Mouse (Mus musculus) layer of hippocampus, adult 8-10 months (tissue): ENCODE measurements around the gene Car12. TPM values are rescaled to one million over a fixed set of nuclear protein-coding genes. Genes with fewer than 3 reads are reported as not detected.
A peak's percentile ranks its signal among the peaks of the same experiment; 100 is the strongest.

Source experiments
- DNase-seq, 2 experiments: peaks; one replicate each; pipeline ENCODE4 v3.0.0; 2022; ENCODE audit warnings: low spot score in 2 of 2
- total RNA-seq, 4 experiments: library from RNA; stranded (reverse); gene quantifications; 2 replicates each; pipeline ENCODE4 v1.2.4; 2022

Car12 gene
- total RNA-seq = 10 to 100 TPM; 33.8 to 56.2 (median 43.3) TPM

- DNase-seq = no peak
These were observed at the start of gene Car12 for GRCm38 (mm10) chr9:66713135-66714021. Car12 (plus strand) TSS chr9:66713686.

GRCm38 (mm10) chr9:66663764-66664163, 49.7 kb upstream of the Car12 start:
- no peak for DNase-seq

GRCm38 (mm10) chr9:66664561-66664960, 48.9 kb upstream of the Car12 start:
- no peak for DNase-seq

- DNase-seq = no peak
These were observed 47.3 kb upstream of the Car12 start for GRCm38 (mm10) chr9:66666153-66666552.

- DNase-seq = no peak
These were observed 46.4 kb upstream of the Car12 start for GRCm38 (mm10) chr9:66667046-66667445.

GRCm38 (mm10) chr9:66667868-66668267, 45.6 kb upstream of the Car12 start:
- no peak for DNase-seq

- no peak for DNase-seq
These were observed 43.9 kb upstream of the Car12 start for GRCm38 (mm10) chr9:66669561-66670078.

- no peak for DNase-seq
These were observed 39.7 kb upstream of the Car12 start for GRCm38 (mm10) chr9:66673771-66674170.

GRCm38 (mm10) chr9:66675566-66675965, 37.9 kb upstream of the Car12 start:
- peak; percentile 28 to 40 for DNase-seq

GRCm38 (mm10) chr9:66680102-66680501, 33.4 kb upstream of the Car12 start:
- no peak for DNase-seq

GRCm38 (mm10) chr9:66682822-66683221, 30.7 kb upstream of the Car12 start:
- DNase-seq = no peak

- DNase-seq = no peak
These were observed 27.8 kb upstream of the Car12 start for GRCm38 (mm10) chr9:66685730-66686129.

GRCm38 (mm10) chr9:66687713-66688112, 25.8 kb upstream of the Car12 start:
- DNase-seq = no peak

- DNase-seq = no peak
These were observed 21.7 kb upstream of the Car12 start for GRCm38 (mm10) chr9:66691683-66692305.

- no peak for DNase-seq
These were observed 15.9 kb upstream of the Car12 start for GRCm38 (mm10) chr9:66697355-66698140.

GRCm38 (mm10) chr9:66699748-66700147, 13.7 kb upstream of the Car12 start:
- DNase-seq = no peak

- DNase-seq = no peak
These were observed 10.5 kb upstream of the Car12 start for GRCm38 (mm10) chr9:66703002-66703401.

GRCm38 (mm10) chr9:66705354-66705753, 8.1 kb upstream of the Car12 start:
- no peak for DNase-seq

GRCm38 (mm10) chr9:66705766-66706165, 7.7 kb upstream of the Car12 start:
- DNase-seq = peak in 1 of 2 experiments; percentile 78

GRCm38 (mm10) chr9:66708054-66708772, 5.3 kb upstream of the Car12 start:
- DNase-seq = peak in 1 of 2 experiments; percentile 56
